Mouse (Mus musculus) erythroblast, embryonic 14.5 days (primary cell): ENCODE measurements around the gene Tmem245.

Experiments
- GATA1 ChIP-seq: IDR thresholded peaks from 2 replicates; pipeline ENCODE4 v1.6.1; 2012; ENCODE audit warnings: low read length, inconsistent platforms, mixed read lengths
- TAL1 ChIP-seq: IDR thresholded peaks from 3 replicates; pipeline ENCODE4 v1.6.1; 2012; ENCODE audit warnings: low read length, inconsistent platforms, mixed read lengths

DNA sequence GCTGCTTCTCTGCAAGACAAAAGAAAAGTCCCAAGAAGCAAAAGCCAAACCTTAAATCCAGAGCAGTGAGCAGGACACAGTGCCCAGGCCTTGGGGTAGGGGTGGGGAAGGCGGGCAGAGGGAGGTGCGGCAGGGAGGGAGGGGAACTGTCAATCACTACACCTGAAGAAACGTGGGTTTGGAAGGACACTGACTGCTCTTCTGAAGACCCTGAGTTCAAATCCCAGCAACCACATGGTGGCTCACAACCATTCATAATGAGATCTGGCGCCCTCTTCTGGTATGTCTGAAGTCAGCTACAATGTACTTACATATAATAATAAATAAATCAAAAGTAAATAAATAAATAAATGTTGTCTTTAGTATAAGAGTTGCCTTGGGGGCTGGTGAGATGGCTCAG is 102.3 kb downstream of the Tmem245 start:
- TF ChIP-seq TAL1 (no peak), GATA1 (no peak)
